Mouse (Mus musculus) A20 (cell line): ENCODE data around the gene Masp2.

ENCODE experiments used
- DNase-seq: peaks from one replicate; pipeline ENCODE4 v3.0.0-alpha.2; 2011; ENCODE audit warnings: low read depth, low spot score

The Masp2 gene

DNA sequence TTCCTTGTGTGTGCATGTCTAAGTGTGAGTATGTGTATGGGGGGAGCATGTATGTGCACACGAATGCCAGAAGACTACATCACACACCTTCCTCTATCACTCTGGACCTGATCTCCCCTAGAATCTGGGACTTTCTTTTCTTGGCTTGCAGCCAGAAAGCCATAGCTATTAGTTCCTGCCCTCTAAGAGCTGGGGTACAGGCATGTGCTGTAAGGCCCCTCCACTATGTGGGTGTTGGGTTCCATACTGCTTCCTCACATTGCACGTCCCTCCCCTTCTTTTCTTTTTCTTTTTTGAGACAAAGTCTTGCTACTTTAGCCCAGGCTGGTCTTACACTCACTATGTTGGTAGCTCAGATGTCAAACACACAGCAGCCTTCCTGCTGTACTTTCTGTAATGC is 33.0 kb downstream of the Masp2 start:
- DNase-seq = no peak

DNA sequence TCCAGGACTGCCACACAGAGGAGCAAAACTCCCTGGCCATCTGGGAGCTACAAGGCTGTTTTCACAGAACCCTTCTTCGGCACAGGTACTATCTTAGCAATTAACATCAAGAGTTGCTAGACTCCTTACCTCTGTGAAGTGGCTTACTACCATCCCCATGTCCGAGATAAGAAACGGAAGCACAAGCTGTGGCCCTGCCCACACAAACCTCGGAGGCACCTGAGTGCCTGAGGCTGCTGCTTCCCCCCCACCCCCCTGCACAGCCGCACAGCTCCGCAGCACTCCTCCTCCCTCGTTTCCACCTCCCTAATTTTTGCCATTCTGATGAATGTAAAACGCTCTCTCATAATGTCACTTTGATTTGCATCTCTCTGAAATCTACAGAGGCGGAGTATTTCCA is 35.9 kb downstream of the Masp2 start:
- DNase-seq = peak; percentile 43

DNA sequence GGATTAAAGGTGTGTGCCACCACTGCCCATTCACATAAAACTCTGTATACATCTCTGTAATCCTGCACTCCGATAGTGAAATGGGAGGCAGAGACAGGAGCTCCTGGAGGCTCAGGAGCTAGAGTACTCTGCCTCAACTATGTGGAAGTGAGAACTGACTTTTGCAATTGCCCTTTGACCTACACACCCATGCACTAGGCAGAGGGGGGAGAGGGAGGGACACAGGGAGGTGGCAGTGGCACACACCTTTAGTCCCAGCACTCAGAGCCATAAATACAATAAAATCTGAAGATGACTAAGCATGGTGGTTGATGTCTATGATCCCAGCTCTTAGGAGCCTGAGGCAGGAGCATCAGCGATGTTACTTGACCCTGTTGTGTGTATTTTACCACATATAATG is 37.1 kb downstream of the Masp2 start:
- no peak for DNase-seq

DNA sequence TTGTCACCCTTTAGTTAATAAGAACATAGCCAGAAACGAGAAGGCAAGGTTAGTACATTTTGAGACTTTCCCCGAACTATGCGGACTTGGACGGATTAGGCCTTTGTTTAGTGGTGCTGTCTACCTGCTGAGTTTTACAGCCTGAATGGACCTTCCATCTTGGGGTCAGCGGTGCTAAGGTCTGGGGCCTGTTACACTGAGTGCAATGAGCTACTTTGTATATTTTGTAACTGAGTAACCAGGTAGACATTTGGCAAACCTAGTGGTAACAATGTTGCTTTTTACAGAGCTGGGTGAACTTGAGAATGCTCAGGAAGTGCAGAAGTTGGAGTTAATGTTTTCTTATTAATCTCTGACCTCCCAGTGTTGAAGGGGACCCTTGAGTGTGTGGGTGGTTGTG is 38.8 kb downstream of the Masp2 start:
- no peak for DNase-seq

DNA sequence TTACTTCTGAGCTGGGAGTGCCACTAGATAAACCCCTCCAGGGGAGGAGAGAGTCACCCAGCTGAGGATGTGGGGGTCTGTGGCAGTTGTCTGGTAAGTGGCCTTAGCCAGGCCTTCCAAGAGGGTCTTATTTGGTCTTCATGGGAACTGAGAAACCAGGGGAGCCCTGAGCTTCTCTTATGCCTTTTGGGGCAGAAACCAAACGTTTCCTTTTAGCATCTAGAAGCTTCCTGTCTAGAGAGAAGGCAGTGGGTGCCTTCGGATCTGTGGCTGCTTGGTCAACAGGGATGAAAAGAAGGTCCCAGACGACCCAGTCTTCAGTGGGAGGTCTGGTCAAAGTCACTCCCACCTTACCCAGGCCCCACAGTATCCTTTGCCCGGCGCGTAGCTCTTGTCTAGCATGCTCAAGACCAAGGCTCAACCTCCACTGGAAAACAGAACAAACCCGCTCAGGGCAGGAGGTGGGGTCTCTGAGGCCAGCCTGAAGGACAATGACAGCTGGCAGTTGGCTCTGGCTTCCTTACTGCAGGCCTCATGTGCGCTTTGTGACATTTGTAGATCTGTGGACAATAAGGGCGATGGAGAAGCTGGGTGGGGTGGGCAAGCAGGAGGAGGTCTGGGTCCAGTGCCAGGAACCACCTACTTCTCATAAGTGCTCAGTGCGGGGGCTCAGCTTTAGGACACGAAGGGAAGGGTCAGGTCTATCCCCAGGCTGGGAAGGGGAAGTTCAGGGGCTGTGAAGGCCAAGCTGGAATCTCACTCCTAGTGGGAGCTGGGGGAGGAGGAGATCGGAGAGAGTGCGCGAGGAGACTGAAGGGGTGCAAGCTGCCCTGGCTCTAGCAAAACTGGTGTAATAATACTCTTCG is 41.2 kb downstream of the Masp2 start, which contains the start of gene Gm572:
Gene Gm572, plus strand, starts transcription at position 27 of the 866 bp plus-strand sequence.
- no peak for DNase-seq

DNA sequence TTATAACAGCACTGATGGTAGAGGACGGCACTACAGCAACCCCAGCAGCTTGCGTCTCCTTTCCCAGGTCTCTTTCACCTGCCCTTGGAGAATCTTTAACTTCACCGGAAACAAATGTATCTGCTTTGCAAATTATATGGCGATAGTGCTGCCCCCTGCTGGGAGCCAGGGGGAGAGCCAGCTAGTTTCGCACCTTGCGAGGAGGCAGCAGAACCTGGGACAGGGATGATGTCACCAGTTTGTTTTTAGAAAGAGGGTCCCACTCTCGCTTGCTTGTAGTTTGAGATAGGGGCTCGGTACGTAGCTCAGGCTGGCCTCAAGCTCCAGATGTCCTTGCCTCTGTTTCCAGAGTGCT is 41.8 kb downstream of the Masp2 start:
- peak; percentile 76 for DNase-seq

DNA sequence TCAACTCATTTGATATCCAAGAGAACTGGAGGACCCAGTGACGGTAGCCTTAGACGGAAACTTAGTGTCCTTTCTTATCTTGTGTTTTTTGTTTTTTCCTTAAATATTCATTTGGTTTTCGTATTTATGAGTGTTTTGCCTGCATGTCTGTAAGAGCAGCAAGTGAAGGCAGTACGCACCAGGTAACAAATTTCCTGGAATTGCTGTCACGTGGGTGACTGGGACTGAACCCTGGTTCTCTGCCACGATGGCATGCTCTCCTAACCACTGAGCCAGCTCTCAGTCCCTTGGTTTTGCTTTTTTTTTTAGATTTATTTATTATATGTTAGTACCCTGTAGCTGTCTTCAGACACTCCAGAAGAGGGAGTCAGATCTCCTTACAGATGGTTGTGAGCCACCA is 42.6 kb downstream of the Masp2 start:
- no peak for DNase-seq

DNA sequence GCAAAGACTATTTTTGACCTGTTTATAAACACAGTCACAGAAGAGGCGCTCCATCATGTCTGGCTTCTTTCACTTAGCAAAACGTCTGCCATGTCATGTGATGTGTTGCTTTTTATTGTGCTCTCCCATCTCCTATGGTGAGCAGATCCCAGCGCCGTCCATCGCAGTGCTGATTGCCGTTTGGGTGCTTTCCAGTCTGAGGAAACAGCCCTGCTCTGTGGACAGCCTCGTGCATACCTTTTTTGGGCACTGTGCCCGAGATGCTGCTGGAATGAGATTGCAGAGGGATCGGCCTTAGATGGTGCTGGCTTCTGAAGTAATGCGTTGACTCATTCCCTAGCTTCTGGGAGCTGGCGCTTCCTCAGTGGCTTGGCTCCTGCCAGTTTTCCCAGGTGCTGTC is 44.3 kb downstream of the Masp2 start:
- no peak for DNase-seq

DNA sequence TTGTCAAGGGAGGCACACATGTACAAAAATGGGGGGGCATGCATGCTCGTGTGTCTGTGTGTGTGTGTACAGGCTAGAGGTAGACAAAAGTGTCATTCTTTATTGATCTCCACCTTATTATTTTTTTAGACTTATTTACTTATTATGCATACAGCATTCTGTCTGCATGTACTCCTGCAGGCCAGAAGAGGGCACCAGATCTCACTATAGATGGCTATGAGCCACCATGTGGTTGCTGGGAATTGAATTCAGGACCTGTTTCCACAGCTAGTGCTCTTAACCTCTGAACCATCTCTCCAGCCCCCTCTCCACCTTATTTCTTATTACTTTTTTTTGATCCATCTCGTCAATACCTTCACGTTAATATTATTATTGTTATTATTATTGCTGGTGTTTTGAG is 47.0 kb downstream of the Masp2 start:
- peak; percentile 54 for DNase-seq

DNA sequence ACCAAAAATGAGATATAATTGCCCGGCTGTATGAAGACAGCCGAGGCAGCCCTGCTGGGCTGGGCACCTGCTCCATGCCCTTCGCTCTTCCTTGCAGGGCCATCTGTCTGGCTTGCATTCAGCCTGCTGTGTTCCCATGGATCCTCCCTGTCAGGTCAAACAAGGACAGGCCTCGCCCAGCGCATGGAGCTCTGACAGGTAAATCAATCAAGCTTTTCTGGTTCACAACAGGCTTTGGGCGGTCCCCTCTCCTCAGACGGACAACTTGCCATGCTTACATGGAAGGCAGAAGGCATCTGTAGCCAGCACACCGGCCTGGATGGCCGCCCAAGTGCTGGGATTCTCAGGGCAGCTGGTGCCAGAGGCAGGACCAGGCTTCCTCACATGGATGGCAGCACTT is 48.7 kb downstream of the Masp2 start:
- no peak for DNase-seq

DNA sequence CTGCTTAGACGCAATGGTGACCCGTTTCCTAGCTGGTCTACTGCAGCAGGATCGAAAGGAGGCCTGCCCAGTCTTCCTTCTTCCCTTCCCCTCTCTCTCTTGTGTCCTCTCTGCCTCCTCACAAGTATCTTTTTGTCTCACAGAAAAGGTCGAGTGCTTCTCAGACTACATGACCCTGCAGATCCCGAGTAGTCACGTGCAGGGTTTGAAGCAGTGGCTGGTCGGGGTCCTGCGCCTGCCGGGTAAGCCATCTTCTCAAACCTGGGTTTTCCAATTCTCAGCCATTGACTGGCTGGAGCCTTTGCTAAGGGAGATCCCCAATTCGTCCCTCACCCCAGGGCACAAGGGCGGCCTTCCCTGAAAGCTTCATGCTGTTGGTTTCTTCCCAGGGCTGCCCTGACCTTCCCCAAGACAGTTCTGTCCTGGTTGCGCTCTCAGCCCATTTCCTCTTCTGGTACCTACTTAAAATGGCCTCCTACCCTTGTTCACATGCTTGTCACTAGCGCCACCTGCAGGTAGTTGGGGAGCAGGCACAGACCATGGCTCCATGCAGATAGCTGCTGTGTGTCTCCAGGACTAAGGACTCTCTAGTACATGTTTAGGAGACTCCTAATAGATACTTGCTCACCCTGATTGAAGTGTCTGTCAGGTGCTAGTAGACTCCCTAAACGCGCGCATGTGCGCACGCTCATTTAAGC is 52.5 kb downstream of the Masp2 start:
- DNase-seq = peak; percentile 56

DNA sequence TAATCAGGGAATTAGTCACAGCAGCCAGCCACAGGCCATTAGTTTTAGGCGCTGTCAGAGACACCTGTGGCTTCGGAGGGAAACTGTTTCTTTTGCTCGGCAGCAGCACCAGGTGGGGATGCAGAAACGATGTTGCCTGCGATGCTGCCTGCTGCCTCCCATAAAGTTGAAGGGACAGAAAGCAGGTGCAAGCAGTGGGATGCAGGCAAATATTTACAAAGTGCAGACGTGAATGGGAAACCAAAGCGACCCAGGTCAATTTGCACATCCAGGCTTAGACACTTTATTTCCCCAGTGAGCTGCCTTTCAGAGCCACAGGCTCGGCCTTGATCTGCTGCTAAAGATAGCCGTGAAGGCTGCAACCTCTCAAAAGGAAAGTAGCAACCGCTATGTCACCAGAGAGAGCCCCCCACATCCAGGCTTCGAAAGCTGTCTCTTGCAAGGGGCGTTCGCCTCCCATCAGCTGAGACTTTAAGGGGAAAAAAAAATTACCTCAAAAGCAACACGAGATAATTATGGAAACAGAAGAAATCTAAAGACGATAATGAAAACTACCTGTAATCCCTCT is 54.4 kb downstream of the Masp2 start:
- peak; percentile 35 for DNase-seq

DNA sequence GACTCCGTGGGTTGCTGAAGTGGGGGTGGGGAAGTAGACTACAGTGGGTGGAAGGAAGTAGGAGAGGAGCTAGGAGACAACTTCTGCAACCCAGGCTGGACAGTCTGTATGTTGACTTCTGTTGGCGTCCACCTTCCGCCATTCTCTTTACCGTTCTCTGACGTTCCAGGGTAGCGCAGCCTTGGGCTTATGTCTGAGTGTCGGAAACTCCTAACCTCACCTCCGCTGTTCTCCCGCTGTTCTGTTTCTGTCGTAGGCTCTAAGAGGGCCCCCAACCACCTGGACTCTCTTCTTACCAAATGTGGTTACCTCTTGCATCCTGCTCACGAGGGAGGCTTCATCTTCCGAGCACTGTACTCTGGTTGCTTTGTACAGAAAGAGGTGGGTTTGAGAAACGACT is 55.4 kb downstream of the Masp2 start:
- no peak for DNase-seq

DNA sequence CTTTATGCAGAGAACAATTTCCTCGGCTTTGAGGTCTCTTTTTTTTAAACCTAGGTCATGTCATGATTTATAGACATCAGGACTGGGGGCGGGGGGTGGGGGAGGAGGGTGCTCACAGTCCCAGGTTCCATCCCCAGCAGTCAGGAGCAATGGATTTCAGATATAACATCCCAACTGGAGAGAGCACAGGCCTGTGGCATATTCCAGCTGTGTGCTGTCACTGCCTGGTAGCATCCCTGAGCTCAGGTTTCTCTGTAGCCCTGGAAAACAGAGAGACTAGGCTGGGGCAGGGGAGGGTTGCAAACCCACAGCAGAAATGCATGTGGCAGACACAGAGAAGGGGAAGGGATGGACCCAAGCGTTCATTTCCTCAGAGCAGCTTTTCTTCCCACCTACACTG is 57.8 kb downstream of the Masp2 start:
- DNase-seq = no peak

DNA sequence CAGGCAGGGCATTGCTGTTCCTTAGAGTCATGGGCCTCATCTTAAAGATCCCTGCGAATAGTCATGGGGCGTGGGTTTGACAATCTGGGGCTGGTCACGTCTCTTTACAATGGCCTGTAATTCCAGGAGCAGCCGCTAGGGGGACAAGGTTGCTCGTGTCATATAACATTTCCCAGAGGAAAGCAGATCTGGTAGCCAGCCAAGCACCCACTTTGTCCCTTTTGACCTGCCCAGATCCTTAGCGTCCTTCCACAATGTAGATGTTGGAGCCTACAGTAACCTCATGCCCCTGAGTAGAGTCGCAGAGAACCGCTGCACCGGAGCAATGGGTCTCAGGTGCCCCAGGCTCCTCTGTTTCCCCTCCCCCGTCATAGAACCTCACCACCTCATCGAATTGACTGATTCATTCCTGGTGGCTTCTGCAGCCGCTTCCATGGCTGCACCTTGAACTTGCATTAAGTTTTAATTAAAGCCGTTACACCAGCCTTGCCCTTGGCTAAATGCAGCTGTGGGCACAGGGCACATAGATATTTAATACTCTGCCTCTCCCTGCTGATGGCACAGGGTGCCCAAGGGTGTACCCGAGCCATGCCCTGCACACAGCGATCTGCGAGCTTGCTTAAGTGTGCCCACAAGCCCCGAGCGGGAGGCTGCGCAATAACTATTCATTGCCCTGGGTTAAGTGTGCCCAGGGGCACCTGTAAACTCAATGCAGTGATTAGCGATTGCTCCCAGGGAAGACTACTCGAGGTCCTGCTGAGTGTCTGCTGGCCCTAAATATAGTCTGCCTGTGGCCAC is 60.0 kb downstream of the Masp2 start:
- DNase-seq = peak; percentile 55

DNA sequence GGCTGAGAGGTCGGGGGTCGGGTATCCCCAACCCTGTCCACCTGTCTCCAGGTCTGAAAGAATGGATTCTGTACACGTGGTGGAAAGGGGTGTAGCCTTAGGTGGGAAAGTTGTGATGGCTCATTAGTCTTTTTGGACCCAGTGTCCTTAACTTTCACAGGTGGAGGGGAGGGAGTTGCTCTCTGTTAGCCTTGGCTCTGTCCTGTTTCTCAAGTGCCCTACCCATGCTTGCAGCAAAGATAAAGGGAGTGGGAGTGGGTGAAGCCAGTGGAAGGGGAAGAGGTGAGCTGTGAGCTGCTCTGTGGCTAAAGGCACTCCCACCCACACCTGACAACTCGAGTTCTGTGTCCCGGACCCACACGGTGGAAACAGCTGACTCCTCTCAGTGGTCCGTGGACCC is 61.0 kb downstream of the Masp2 start:
- no peak for DNase-seq

DNA sequence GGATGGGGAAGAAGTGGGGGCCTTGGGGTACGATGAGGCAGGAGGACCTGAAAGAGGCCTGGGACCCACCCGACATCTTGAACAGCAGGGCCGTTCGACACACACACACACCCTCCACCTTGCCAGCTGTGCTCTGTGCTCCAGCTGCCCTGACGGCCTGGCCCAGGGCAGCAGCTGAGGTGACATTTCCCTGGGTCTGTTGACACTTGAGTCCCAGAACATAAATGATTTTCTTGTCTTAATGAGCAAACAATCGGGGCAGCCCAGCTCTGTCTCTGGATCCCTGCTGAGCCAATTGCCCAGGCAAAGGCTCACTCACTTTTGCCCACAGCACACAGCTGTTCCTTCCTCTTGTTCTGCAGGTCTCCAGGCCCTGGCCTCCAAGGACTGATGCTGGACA is 61.7 kb downstream of the Masp2 start:
- no peak for DNase-seq
